Mouse (Mus musculus) activated CD4-positive, CD25-positive, alpha-beta regulatory T cell, adult 4 months (primary cell): ENCODE measurements around the gene Cox17. TPM values are rescaled to one million over a fixed set of nuclear protein-coding genes. Genes with fewer than 3 reads are reported as not detected.
A peak's percentile ranks its signal among the peaks of the same experiment; 100 is the strongest.

Experiments used
- ATAC-seq: one replicate; pipeline ENCODE4 v1.8.0; 2017
- polyA plus RNA-seq, 2 experiments: library from polyadenylated mRNA; unstranded; fragments of 100-300 nt; shearing (Covaris generic); gene quantifications; one replicate each; pipeline ENCODE4 v1.2.1; 2017

Cox17 gene
- polyA plus RNA-seq, 2 experiments from 2014 or later, result 254 to 296 TPM

GRCm38 (mm10) chr16:38349881-38350280, 3.1 kb downstream of the Cox17 start:
- ATAC-seq, result no peak

GRCm38 (mm10) chr16:38350361-38350855, 3.6 kb downstream of the Cox17 start:
- ATAC-seq, result no peak

DNA sequence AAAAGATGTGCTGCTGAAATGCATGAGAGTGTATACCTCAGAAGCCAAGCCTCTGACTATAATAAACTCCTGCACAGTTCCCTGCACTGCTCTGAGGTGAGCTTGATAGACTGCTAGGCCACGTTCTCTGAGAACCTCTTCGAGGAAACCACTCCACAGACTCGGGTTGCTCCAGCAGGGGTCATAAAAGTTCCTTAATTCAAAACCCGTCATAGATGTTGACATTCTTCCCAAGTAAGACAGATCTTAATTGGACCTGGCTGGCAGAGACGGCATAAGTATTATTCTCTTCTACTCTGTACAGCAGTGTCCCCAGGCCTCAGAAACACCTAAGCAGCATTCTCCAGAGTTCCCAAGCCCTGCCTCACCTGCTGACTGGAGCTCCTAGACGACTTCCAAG, 4.1 kb downstream of the Cox17 start:
- ATAC-seq, result no peak

DNA sequence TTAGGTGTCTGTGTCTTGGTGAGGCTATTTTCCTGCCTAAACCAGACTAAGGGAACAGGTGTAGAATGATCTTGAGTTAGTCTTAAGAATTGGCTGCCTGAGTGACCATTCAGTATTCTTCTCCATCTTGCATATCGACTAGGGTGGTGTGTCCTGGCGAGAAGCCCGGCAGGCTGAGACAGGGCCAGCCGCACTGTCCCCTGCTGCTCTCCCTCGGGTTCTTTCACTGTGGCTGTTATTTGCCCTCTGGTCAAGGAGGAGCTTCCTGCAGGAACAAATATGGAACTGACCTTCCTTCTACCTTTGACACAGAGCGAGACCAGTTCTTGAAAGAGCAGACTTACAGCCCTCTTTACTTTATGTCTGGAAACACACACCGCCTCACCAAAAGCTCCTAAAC, 5.2 kb downstream of the Cox17 start:
- ATAC-seq, result no peak

GRCm38 (mm10) chr16:38352851-38353250, 6.1 kb downstream of the Cox17 start:
- ATAC-seq, result peak; percentile 59

DNA sequence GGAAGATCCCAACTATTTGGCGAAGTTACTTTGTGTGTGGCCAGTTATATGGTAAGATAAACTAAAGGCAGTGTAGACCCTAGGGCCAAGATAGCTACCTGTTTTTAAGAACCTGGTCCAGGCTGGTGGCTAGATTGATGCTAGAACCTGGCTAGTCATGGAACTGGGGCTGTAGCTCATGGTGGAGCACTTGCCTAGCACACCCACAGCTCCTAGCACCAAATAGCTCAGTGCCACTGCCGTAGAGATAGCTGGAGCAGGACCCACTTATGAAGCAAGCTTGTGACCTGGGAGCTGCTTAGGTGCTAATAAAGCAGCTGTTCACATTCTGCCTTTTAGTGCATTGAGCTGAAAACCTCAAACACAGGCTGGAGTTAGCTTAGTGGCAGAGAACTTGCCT, 6.9 kb downstream of the Cox17 start:
- ATAC-seq, result peak; percentile 60

- ATAC-seq, result no peak
Observed at GRCm38 (mm10) chr16:38354185-38354913, 7.6 kb downstream of the Cox17 start.

DNA sequence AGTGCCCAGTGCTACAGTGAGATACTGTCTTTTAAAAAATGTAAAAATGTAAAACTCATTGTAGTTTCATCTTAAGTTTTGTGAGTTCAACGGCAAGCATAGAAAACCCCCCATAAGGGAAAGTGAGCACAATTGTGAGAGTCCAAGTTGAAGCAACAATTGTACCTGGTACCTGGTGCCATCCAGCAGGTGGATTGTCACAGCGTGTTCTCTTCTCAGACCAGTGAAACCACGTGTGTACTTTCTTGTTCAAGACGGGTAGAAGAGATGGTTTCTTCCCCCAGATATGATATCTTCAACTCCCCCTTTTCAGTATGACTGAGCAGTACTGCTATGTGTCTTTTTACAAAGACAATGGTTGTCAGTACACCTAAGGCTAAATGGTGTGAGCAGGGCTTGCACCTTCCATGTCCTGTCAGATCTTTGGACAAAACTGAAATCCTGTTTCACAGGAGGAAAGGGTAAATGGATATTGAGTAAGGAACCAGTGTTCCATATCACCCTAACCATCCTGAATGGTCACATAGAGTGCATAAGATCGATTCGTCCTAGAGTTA, 11.5 kb downstream of the Cox17 start:
- ATAC-seq, result no peak

DNA sequence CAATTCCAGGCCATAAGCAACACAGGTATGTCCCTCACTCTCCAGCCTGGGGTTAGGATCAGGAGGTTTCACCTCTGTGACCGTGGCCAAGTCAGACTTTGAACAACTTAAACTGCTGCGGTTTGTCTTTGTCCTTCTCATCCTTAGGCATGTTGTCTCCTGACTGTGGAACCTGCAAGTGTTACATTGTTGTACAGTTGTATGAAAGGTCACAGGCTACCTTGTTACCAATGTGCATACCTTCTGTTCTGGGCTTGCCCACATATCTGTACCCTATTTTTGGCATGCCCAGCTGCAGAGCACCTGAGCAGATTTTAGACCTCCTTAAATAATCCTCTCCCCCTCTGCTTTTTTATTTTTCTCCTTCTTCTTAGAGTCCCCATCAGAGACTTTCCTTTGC, 12.4 kb downstream of the Cox17 start:
- no peak for ATAC-seq

DNA sequence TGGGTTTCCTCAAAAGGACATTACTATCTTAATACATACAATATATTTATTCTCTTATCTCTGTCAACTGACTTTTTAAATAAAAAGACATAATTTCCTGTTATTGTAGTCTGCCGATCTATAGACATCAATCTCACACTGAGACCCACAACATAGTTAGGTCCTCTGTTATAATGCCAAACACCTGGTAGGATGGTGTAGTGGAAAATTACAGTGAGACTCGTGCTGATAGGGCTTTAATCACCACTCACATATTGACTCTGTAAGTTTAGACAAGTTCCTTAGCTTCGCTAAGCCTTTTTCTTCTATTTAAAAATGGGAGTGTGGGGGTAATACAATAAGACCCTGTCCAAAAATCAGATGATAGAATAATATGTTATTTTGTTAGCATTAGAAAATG, 13.1 kb downstream of the Cox17 start:
- ATAC-seq, result no peak

- peak; percentile 50 for ATAC-seq
Observed at GRCm38 (mm10) chr16:38360317-38360716, 13.5 kb downstream of the Cox17 start.

DNA sequence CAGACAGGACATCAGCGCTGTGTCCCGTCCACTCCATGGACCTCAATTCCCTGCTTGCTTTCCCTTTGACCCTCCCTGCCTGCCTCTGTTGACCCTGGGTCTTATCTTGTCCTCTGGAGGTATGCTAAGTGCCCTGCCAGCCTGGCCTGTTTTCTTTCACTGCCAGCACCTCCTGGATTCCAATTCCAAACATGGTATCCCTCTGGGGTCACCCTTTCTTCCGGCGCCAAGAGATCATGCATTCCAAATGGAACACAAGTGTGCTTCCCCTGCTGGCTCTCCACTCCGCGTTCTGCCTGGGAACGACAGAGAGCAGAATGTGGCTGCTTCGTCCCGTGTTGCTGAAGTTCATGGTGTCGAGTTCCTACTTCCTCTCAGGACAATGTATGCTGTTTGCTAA, 15.1 kb downstream of the Cox17 start, which contains the start of gene Popdc2:
Gene Popdc2, plus strand, starts transcription at position 277 of the 400 bp plus-strand sequence.
- ATAC-seq, result no peak

- ATAC-seq, result no peak
Observed at GRCm38 (mm10) chr16:38362493-38363255, 15.9 kb downstream of the Cox17 start.

DNA sequence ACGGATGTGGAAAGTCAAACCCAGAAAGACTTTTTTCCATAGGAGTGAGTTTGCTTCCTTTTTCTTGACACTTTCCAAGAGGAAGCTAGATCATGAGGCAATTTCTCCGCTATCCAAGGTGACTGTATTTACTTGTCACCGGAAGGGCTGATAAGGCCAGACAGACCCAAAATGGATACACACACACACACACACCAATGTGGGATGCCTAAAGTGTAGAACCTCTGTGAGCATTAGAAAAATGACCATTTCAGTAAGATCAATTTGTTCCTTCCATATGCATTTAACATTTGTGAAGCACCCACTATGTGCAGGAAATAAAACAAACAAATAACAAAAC, 16.4 kb downstream of the Cox17 start:
- ATAC-seq, result no peak

DNA sequence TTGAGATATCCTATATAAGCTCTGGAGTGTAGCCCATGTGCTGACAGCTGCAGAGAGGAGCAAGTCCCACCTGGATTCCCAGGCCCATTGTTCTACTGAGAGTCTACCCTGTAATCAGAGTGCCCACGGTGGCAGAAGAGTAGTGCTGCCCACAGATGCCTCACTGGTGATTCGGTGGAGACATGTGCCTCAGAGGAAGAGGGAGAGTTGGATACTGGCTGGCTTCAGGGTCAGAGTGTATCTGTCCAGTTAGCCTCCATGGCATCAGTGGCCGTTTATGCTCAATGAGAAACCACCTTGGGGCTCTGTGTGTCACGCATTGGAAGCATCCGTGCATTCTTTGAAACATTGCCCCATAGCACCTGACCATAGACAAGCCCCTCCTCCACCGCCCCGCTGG, 16.9 kb downstream of the Cox17 start:
- no peak for ATAC-seq

DNA sequence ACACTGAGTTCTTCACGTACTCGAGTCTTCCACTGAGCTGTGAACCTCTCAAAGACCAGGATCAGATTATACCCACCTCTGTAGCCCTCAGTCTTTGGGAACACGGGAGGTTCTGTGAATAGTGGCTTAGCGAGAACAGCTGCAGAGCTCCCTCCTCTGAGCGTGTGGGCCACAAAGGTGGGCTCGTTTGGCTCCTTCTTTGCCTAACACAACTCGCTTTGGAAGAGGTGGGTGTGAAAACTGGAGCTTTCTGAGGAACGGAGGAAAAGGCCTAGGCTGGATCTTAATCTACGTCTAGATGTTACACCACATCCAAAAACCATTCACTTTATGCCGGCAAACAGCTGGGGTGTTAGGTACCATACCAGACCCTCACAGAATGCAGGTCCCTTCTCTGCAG, 18.6 kb downstream of the Cox17 start:
- ATAC-seq, result no peak

GRCm38 (mm10) chr16:38366231-38366630, 19.4 kb downstream of the Cox17 start:
- no peak for ATAC-seq

GRCm38 (mm10) chr16:38368336-38368735, 21.5 kb downstream of the Cox17 start:
- ATAC-seq, result no peak

- no peak for ATAC-seq
Observed at GRCm38 (mm10) chr16:38369000-38369399, 22.2 kb downstream of the Cox17 start.

- no peak for ATAC-seq
Observed at GRCm38 (mm10) chr16:38369431-38369830, 22.6 kb downstream of the Cox17 start.

DNA sequence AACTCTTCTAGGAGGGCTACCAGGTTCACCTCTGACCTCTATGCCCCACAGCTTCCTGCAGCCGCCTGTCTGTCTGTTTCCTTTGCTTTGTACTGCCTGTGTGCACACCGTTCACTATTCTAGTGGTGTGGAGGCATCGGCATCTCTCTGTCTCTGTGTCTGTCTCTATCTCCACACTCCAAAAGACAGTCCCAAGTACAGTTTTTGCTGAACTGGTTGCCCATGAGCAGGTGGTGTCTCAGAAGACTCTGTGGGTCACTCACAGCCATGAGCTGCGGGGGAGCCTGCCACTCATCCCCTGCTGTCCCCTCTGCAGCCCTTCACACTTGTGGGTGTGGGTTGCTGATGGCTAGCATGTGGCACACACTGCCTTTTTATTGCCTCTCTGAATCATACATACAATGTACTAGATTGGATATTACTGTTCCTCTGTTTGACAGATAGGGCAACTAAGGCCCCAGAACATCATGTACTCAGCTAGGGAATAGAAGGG, 23.2 kb downstream of the Cox17 start:
- no peak for ATAC-seq

- no peak for ATAC-seq
Observed at GRCm38 (mm10) chr16:38370633-38371374, 24.0 kb downstream of the Cox17 start.
